Mouse (Mus musculus) inflammation-experienced regulatory T-cells, adult 16 weeks (primary cell): ENCODE results near the gene Acp4. TPM values are rescaled to one million over a fixed set of nuclear protein-coding genes. Genes with fewer than 3 reads are reported as not detected.

Experiments used
- polyA plus RNA-seq: library from polyadenylated mRNA; unstranded; fragments of 100-300 nt; shearing (Covaris generic); gene quantifications from one replicate; pipeline ENCODE4 v1.2.1, GENCODE M21; 2017

Acp4 gene
- 0.27 TPM for polyA plus RNA-seq

DNA sequence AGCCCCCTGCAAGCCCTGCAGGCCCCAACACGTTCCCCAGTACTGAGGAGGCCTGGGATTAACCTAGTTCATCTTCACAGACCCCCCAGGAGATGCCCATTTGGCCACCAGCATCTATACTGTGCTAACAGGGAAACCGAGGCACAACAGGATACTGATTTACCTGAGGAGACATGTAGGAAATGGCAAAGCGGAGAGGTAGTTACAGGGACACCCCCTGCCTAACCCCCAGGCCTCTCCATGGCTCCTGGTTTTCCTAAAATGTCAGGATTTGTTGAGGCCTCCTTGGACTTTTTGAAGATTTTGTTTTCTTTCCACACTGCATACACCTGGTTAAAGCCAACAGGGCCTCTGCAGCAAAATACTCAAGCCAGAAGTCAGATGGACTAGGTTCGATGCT, at the start of gene Acp4:
Gene Acp4, minus strand, starts transcription at position 101 of the 400 bp plus-strand sequence.

DNA sequence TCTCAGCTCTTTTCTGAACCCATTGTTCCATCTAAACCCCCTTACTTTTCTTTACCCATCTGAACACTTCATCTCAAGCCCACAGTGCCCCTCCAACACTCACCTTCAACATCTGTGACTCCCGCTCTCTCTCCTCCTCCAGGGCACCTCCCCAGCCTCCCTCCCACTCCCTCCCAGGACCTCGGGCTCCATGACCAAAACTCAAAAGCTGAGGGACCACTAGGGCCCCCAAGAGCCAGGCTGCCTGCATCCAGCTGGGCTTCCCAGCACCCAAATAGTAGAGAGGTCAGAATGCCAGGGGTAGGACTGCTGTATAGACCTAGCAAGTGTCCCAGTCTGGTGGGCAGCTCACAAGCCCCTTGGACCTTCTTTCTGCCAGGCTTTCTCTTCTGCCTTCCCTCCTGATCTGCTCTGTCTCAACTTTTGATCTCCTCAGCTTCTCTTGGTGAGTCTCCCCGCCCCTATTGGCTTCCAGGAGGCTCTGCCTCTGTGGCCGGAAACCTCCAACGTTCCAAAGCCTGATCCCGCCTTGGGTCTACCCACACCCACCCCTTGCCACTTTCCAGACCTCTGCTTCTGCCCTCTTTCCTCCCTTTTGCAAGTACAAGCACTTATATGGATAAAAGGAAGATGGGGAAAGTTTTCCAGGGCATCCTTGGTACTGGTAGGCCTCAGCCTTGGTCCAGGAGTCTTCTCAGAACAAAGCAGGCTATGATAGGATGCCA, 49.5 kb upstream of the Acp4 start, which contains the start of gene Clec11a:
Gene Clec11a, minus strand, starts transcription at position 387 of the 725 bp plus-strand sequence.

DNA sequence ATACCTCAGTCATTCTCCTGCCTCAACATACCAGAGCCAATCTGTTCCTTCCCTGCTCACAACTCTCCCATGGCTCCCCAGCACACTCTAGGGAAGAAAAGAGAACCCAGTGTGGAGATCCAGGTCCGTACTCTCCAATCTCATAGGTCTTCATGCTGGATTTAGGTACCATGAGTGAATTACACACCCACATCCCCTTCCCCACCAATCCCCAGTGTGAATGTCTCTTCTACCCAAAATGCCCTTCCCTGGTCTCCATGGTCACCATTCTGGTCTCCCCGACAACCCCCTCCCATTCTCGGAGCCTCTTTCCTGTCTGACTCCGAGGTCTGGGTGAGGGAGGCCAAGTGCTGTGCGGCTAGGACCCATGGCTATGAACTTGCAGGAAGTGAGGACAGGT, 4.0 kb upstream of the Acp4 start, which contains the start of gene Gm15517:
Gene Gm15517, plus strand, starts transcription at position 301 of the 400 bp plus-strand sequence.

DNA sequence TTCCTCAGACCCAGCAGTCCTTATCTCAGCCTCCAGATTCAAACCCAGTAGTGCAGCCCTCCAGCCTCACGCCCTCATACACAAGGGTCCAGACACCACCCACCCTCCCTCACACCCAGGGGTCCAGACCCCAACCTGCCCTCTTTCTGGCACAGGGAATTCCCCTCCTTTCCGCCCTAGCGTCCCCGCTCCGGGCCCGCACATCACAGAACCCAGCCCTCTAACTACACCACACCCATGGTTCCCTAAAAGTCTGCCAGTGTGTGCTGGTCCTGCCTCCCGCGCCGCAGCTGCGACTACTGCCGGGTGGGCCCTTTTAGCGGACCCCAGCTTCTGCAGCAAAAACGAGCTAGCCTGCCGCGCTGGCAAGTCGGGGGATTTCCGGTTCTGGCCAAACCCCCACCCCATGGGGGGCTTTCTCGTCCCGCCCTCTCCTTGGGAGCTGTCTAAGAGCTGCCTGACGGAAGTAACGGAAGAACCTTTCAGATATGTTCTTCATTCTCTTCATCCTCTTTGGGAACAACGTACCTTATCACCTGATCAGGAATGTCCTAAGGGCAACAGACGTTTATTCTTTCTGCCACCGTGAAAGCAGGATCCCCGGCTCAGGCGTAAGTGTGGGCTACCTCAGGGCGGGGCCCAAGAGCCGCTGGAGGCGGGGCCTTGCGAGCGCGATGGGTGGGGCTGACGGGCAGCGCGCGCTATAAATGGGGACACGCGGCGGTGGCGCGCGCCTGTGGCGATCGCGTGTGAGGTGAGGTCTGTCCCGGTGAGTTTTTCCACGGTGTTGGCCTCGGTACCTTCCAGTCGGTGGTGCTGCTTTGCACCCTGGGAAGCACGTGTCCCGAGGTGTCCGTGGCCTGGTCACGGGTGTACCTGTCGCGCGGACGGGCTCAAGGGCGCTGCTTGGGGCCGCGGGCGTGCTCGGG, 10.9 kb downstream of the Acp4 start, which contains the start of the genes 1700028J19Rik and 2410002F23Rik:
Gene 1700028J19Rik, minus strand, starts transcription at position 641 of the 929 bp plus-strand sequence.
Gene 2410002F23Rik, plus strand, starts transcription at position 668 of the 929 bp plus-strand sequence.

DNA sequence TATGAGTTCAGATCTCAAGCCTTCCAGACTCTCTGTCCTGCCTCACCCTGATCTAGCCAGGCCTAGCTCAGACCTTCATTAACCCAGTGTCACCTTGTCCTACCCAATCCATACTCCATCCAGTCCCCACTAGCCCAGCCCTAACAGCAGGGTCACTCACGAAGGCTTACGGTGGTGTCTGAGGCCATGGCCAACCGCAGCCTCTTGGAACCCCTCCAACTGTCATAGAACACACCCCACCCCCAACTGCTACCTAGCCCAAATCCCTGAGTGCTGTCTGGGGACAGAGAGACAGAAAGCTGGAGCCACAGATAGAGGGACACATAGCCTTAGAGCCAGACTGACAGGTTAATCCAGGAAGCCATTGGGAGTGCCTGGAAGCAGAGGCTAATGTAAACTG, 21.3 kb downstream of the Acp4 start, which contains the start of gene Gm36864:
Gene Gm36864, plus strand, starts transcription at position 269 of the 400 bp plus-strand sequence.

DNA sequence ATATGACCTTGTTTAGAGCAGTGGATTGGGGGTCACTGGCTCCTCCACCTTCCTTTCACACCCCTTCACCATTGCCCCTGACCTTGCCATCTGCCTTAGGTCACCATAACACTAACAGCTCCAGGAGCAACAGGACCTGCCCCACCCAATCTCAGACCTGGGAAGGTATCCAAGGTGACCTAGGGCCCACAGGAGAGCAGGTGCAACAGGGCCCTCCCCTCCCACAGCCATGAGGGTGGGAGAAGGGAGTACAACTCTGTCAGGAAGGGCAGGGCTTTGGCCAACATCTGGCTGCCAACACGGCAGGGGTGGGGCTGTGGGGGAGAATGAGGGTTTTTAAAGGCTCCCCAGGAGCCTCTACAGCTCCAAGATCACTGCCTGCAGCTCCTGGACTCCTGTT, 32.1 kb downstream of the Acp4 start, which contains the start of gene Klk1:
Gene Klk1, plus strand, starts transcription at position 285 of the 400 bp plus-strand sequence.

DNA sequence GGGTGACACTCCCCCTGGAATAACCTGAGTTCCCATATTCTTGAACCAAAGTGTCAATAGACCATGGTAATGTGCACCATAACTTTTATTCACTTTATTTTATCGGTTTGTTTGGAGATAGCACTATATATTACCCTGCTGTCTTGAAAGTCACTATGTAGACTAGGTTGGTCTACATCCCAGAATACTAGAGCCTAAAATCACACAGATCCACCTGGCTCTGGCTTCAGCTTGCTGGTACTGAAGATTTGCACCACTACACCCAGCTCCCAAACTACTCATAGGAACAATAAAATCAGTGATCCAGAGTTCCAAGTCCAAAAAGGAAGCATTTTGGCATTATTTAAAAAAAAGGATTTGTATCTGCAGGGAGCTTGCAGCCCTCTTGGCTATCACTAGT, 41.5 kb downstream of the Acp4 start, which contains the start of gene Klk1b5:
Gene Klk1b5, plus strand, starts transcription at position 301 of the 400 bp plus-strand sequence.

DNA sequence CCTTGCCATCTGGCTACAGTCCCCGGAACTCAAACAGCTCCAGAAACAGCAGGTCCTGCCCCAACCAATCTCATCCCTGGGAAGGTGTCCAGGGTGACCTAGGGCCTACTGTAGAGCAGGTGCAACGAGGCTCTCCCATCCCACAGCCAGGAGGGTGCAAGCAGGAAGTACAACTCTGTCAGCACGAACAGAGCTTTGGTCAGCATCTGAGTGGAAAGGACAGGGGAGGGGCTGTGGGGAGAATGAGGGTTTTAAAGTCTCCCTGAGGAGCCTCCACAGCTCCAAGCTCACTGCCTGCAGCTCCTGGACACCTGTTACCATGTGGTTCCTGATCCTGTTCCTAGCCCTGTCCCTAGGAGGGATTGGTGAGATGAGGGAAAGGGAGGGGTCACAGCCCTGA, 50.0 kb downstream of the Acp4 start, which contains the start of gene Klk1b4:
Gene Klk1b4, plus strand, starts transcription at position 301 of the 400 bp plus-strand sequence.

Other genes starting within 250 kb of the Acp4 start
- gene Klk1b26, start 245.2 kb downstream of the Acp4 start, polyA plus RNA-seq, result not detected
- 4.1 TPM for gene Klk1b27, start 205.1 kb downstream of the Acp4 start, polyA plus RNA-seq
- gene Klk1b21, start 155.1 kb downstream of the Acp4 start, polyA plus RNA-seq, result not detected
- gene Klk1b22, start 144.7 kb downstream of the Acp4 start, polyA plus RNA-seq, result not detected
- not detected for gene Klk1b16, start 120.6 kb downstream of the Acp4 start, polyA plus RNA-seq
- gene Klk1b24, start 69.1 kb downstream of the Acp4 start, polyA plus RNA-seq, result not detected
- not detected for gene Klk1b3, start 59.2 kb downstream of the Acp4 start, polyA plus RNA-seq
- gene Klk1b4, start 49.9 kb downstream of the Acp4 start, polyA plus RNA-seq, result not detected
- not detected for gene Klk1b5, start 41.4 kb downstream of the Acp4 start, polyA plus RNA-seq
- not detected for gene Klk1, start 32.0 kb downstream of the Acp4 start, polyA plus RNA-seq
- not detected for gene Gm36864, start 21.2 kb downstream of the Acp4 start, polyA plus RNA-seq
- 1.4 TPM for gene 1700028J19Rik, start 10.7 kb downstream of the Acp4 start, polyA plus RNA-seq
- gene 2410002F23Rik, start 10.7 kb downstream of the Acp4 start, polyA plus RNA-seq, result 201 TPM
- not detected for gene Gm15517, start 4.1 kb upstream of the Acp4 start, polyA plus RNA-seq
- 0.45 TPM for gene Clec11a, start 49.5 kb upstream of the Acp4 start, polyA plus RNA-seq
- gene Shank1, start 52.9 kb upstream of the Acp4 start, polyA plus RNA-seq, result 0.26 TPM
- gene Syt3, start 126.7 kb upstream of the Acp4 start, polyA plus RNA-seq, result 0.43 TPM
- 1.3 TPM for gene 1700008O03Rik, start 128.4 kb upstream of the Acp4 start, polyA plus RNA-seq
- gene Lrrc4b, start 171.6 kb upstream of the Acp4 start, polyA plus RNA-seq, result not detected
- not detected for gene Aspdh, start 208.0 kb upstream of the Acp4 start, polyA plus RNA-seq
- gene Josd2, start 210.6 kb upstream of the Acp4 start, polyA plus RNA-seq, result 137 TPM
- gene Emc10, start 239.2 kb upstream of the Acp4 start, polyA plus RNA-seq, result 187 TPM
- 1.1 TPM for gene Fam71e1, start 239.2 kb upstream of the Acp4 start, polyA plus RNA-seq